Mouse (Mus musculus): ENCODE measurements at regions not wholly inside any gene's neighbourhood (a gene's known extent, or its start where the extent isn't known, plus 50 kb on each side); places are given as distances from the start of the nearest gene placed in this dataset.
"Not testable (repeated sequence)": the region's sequence is repeated elsewhere in the genome, so short reads cannot be mapped to it uniquely, and the experiment has no call there.

GRCm38 (mm10) chr3:21627048-21627447, 449.4 kb upstream of the Tbl1xr1 start:
- TF ChIP-seq CTCF, EP300 (IDR thresholded peaks at IDR 0.05): not testable (repeated sequence)
